Mouse (Mus musculus): ENCODE measurements around the gene Pds5a.
A peak's percentile ranks its signal among the peaks of the same experiment; 100 is the strongest.
"Not testable (repeated sequence)": the region's sequence is repeated elsewhere in the genome, so short reads cannot be mapped to it uniquely, and the experiment has no call there.

Pds5a gene

GRCm38 (mm10) chr5:65694076-65694475 lies 4.0 kb downstream of the Pds5a start:
- not testable (repeated sequence) for DNase-seq

DNA sequence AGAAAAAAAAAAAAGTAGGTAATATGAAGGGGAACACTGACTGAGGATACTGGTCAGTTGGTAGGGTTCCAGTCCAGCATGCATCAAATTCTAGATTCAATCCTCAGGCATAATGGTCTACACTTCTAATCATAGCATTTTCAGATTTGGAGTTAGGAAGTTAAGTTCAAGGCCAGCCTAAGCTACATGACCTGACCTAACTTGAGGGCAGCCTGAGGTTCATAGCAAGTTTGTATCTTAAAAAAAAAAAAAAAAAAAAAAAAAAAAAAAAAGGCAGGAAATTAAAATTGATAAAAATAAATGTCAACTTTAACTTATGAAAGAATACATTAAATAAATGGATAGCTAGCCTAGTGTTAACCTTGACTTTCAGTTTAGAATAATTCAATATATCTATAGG lies 5.1 kb downstream of the Pds5a start:
- DNase-seq: no peak

- DNase-seq: no peak
Observed at GRCm38 (mm10) chr5:65688806-65689205, 9.3 kb downstream of the Pds5a start.

- no peak for DNase-seq
Observed at GRCm38 (mm10) chr5:65686806-65687205, 11.3 kb downstream of the Pds5a start.

DNA sequence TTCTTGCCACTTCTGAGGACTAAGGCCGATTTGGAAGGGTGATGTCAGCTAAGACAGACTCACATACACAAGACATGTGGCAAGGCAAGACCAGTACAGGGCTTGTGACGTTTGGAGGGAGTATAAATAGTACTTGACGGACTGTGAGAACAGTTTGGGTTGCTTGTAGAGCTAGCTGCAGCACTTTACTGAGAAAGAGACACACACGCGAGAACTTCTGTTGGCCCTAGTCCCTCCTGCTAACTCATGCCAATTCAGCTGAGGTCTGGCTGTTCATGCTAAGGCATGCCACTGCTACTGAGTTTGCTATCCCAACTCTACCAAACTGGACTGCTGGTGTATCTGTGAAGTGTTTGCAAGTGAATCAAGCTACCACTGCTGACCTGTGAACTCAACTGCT lies 19.2 kb downstream of the Pds5a start:
- no peak for DNase-seq

DNA sequence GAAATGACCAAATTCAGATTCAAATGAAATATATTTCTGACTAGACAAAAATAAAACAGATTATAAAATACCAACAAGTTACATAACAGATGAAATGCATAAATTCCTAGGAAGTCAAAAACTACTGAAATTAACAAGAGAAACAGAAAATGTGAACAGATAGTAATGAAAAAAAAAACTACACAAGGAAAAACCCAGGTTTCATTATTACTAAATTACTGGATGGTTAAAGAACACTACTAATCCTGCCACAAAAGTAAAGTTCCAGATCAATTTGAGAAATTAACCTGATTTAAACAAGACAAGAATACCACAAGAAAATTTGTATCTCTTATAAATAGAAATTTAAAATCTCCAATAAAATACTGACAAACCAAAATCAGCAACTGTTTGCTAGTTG lies 25.9 kb downstream of the Pds5a start:
- DNase-seq: no peak

- no peak for DNase-seq
Observed at GRCm38 (mm10) chr5:65667644-65668043, 30.4 kb downstream of the Pds5a start.

DNA sequence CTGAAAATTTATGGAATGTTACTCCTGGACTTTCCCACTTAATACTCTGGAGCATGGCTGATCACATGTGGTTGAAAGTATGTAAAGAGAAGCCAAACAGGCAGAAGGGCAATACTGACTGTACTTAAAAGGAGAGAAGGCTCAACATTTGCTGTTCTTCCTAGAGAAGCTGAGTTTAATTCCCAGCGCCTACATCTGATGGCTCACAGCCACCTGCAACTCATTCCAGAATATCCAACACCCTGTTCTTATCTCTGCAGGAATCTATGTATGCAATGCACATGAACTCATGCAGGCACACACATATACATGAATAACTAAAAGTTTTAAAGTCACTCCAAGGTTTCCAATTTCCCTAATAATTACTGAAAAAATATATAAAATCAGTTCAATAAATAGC lies 32.7 kb downstream of the Pds5a start:
- no peak for DNase-seq

- no peak for DNase-seq
Observed at GRCm38 (mm10) chr5:65661958-65662357, 36.1 kb downstream of the Pds5a start.

DNA sequence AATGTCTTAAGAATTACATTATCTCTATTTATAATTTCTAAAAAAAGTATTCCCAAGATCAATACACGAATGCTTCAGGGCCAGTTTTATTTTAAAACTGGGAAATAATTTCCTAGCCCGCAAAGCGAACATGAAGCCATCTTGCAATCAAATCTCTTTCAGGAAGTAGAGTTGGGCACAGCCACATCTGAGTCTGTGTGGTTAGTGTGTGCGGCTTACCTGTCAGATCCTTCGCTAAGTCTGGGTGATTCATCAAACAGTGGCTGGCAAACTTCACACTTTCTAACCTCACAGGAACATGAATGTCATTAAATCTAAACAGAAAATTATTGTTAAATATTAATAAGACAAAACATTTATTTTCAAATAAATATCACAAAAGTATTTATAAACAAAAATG lies 44.3 kb downstream of the Pds5a start:
- DNase-seq: no peak

GRCm38 (mm10) chr5:65638896-65639295 lies 59.2 kb downstream of the Pds5a start:
- no peak for DNase-seq

DNA sequence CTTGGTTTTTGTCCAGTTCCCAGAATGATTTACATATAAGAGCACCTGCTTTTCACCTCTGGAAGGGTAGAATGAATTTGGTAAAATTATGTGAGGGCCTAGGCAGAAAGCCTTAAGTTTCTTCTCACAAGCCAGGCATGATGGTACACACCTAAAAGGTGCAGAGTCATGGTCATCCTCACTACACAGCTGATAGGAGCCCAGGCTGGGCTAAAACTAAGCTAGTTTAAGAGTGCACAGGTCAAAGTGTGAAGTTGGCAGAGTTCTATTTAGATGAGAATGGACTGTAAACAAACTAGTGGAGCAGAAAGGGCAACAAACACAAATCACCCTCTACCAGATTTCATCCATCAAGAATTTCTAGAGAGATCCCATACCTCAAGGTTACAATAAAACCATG lies 73.7 kb downstream of the Pds5a start:
- DNase-seq: peak; percentile 35

DNA sequence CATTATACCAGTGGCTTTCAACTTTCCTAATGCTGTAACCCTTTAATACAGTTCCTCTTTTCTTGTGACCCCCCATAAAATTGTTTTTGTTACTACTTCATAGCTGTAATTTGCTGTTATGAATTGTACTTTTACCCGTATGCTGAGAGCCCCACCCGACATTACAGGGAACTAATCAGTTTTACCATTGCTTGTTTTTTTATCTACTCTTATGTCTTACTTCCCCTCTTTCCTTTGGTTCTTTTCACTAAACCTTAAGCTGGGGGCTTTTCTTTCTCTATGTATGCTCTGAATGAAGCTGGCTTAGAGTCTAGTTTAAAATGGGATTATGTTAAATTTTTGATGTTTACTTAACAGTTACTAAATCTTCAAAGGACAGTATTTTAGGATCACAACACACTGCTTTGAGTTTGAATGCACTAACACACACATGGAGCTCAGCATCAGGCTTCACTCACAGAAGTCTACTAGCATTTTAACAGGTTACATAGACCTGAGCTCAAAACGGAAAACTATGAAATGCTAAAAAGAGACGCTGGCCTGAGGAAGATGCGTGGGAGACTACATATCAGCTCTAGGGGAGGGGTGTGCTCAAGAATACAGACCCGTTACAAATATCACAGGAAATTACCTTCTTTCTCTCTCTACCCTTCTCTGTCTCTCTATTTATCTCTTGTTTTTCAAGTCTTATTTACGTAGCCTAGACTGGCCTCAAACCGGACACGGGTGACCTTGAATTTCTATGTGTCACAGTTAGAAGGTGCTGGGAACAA lies 84.7 kb downstream of the Pds5a start:
- no peak for DNase-seq

GRCm38 (mm10) chr5:65610541-65610940 lies 87.5 kb downstream of the Pds5a start:
- DNase-seq: no peak

DNA sequence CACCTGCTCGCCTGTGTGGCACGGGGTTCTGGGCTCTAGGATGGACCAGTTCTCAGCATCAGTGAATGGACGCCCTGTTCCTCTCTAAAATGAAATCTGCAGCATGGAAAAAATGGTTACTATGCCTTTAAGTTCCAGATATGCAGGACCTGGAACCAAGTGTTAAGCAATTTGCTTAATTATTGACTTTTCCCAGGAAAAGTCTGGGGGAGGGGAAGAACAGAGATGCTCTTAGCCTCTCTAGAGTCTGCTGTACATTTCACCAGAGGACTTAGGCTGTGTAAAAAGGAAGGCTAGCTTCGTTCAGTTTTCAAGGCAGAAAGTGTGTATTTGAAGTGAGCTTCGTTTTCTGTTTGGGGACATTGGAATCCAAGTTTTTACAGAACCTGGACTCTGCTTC lies 88.3 kb downstream of the Pds5a start:
- peak; percentile 85 for DNase-seq

DNA sequence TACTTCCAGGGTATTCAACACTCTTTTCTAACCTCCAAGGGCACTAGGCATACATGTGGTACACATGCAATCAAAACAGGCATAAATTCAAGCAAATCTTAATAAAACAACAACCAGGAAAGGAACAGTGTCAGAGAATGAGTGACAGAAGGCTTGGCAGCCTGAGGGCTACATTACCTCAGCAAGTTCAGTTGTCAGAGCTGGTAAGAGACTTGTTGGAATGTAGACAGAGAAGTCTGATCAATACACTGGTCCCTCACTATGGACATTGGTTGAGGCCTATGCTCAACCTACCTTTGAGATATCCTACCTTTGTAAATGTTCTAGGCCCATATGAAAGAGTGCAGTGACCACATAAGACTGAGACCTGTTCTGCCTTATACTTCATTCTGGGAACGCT lies 91.3 kb downstream of the Pds5a start:
- DNase-seq: peak; percentile 37

- no peak for DNase-seq
Observed at GRCm38 (mm10) chr5:65599681-65600080, 98.4 kb downstream of the Pds5a start.

DNA sequence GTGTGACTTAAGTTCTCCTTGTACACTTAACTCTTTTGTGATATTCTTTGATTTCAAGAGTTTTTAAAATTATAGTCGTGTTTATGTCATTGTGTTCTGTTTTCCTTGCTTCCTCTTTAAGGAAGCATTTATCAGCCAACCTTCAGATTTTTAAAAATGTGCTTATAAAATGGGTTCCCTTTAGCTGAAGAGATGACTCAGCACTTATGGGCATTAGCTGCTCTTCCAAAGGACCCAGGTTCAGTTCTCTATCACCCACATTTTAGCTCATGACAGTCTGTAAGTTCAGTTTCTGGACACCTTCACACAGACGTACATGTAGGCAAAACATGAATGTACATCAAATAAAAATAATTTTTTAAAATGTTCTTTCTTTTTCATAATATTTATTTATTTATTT lies 105.7 kb downstream of the Pds5a start:
- no peak for DNase-seq

DNA sequence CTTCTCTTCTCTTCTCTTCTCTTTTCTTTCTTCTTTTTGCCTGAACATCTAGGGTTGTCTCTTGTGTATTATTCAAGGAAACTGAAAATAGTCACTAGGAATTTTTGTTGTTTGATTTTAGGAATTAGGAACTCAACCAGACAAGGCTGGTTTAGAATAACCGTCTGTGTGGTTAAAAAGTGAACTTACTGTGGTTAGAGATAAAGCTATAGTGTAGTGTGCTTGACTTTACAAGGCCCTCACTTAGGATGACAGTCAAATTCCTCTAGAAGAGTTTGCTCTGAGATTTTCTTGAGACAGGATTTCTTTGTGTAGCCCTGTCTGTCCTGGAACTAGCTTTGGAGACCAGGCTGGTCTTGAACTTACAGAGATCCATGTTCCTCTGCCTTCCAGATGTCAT lies 107.9 kb downstream of the Pds5a start:
- DNase-seq: no peak

DNA sequence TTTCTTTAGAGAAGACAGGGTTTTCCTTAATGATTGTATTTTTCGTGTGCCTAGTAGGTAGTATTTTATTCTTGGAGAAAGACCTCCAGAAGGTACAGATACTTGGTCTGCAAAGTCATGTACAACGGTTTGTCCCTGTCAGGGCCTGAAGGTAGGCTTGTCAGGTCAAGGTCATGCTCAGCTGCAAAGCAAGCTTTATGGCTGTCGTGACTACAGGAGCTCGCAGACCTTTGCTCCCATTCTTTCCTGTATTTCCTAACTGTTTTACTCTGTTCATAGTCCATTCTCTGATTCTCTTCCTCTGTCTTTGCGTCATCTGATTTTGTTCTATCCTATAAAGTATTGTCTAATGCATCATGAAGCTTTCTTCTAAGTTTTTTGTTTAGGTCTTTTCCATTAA lies 111.8 kb downstream of the Pds5a start:
- peak; percentile 53 for DNase-seq

- DNase-seq: no peak
Observed at GRCm38 (mm10) chr5:65578545-65578944, 119.5 kb downstream of the Pds5a start.

DNA sequence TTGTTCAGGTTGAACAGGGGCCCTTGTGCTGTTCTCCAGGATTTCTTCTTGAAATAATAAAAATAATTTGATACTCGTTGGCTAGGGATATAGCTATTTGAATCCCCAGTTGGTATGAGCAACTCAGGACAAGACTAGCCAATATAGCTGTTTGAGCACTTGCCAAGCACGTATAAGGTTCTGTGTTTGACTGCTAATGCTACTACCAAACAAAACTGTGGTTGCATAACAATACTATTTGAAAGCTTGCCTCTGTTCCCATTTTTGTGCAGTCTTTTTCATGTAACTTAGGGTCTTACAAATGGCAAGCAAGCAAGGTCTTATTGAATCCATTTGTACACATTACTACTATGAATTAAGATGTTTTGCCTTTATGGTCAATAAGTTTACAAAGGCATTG lies 122.2 kb downstream of the Pds5a start:
- DNase-seq: no peak

DNA sequence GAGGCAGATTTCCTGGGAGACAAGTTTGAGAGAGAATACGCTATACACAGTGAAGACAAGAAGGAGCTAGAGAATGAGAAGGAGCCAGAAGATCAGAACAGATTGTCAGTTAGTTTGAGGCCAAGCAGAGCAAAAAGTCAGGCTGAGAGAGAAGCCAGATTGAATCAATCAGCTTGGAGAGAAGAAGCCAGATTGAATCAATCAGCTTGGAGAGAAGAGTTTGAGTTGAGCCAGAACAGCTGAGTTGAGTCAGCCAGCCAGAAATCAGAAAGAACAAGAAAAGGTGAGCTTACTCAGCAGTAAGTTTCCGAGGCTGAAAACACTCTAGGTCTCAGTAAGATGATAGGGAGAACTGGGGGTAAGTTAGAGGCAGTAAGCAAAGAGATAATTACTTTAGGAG lies 123.2 kb downstream of the Pds5a start:
- no peak for DNase-seq

DNA sequence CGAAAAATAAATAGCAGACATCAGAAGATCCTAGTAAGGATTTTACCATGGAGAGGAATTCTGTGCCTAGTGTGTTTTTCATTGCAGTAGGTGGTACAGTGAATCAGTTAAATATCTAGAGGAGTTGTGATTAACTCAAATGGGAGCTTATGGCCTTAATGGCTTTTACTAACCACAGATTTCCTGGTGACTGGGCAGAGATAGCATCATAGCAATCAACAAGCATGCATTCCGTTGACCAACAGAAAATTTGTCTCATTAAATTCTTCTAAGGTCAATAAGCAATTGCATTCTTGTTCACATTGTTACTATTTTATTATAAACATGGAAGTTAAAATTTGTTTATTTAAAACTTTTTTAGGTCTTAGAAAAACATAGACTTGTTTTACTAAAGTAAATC lies 132.6 kb downstream of the Pds5a start:
- DNase-seq: no peak

DNA sequence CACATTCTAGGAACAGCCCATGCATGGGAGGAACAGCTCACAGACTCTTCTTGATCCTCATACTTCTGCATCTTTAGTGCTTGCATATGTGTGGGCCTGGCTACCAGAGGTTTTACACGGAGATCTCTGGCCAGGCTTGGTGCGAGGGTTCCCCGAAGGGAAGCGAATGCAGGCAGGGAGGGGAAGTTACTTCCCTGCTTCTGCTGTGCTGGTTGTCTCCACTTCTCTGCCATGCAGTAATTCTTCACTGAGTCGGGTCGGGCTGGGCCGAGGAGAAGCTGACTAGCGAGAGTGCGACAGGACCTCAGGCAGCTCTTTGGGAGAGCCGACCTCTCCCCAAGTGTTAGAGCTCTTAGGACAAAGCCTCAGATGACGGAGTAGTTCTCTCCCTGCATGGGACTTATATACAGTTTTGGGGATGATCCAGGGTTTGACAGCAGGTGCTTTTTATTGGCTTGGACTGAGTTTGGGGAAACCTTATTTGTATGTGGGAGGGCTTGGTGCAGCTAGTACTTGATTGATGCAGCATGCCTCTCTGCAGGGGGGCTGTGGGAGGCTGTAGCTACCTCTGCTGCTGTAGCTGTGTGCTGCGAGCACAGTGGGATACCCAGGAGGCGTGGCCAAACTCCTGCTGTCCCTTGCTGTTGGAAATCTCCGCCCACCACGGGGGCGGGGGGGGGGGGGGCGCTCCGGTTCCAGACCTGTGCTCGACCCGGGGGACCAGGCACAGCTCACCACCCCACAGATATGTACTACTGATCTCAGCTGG lies 136.8 kb downstream of the Pds5a start:
- no peak for DNase-seq
